Mouse (Mus musculus): ENCODE results near the gene Tdrd12.

- TF ChIP-seq CTCF (IDR thresholded peaks at IDR 0.05; ENCODE audit: extremely low read depth, insufficient read depth, low read length) (no peak), POLR2A (IDR thresholded peaks at IDR 0.05; ENCODE audit: extremely low read depth, insufficient read depth, low read length) (no peak)
Observed at GRCm38 (mm10) chr7:35526795-35527194, 10.8 kb downstream of the Tdrd12 start.

Measured in cortical plate, adult 2 months (tissue).